Mouse (Mus musculus) adrenal gland, adult 8-10 months (tissue): ENCODE results near the gene Hmg20b. TPM values are rescaled to one million over a fixed set of nuclear protein-coding genes. Genes with fewer than 3 reads are reported as not detected.

ENCODE experiments used
- DNase-seq: peaks from one replicate; pipeline ENCODE4 v3.0.0; 2022
- total RNA-seq, 4 experiments: library from RNA; stranded (reverse); gene quantifications; 2 replicates each; pipeline ENCODE4 v1.2.4; 2022

The Hmg20b gene
- total RNA-seq, 4 experiments from 2014 or later: 94.2 to 121 (median 112) TPM

DNA sequence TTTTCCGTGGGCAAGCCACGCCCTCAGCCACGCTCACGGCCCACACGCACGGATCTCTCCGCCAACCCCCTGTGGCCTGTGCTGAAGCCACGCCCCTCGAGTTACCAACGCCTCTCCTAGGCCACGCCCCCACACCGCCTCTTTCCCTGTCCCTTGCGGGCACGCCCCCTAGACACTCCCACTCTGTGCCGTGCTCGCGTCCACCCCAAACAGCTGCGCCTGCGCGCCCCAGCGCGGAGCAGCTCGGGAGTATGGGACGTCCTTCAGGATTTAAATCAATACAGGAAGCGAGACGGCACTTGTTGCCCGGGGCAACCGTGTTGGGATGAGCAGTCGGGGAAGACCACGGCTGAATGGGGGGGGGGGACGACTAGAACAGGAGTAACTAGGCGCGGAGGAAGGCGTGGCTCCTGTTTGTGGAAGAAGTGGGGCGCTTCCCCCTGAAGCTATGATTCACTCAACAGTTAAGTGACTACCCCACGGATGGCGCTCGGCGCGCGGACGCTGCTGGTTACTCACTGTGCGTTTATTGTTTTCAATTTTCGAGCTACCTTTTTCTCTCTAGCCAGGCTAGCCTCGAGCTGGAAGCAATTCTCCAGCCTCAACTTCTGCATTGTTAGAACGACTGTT, 28.4 kb upstream of the Hmg20b start:
- DNase-seq: peak; percentile 100

DNA sequence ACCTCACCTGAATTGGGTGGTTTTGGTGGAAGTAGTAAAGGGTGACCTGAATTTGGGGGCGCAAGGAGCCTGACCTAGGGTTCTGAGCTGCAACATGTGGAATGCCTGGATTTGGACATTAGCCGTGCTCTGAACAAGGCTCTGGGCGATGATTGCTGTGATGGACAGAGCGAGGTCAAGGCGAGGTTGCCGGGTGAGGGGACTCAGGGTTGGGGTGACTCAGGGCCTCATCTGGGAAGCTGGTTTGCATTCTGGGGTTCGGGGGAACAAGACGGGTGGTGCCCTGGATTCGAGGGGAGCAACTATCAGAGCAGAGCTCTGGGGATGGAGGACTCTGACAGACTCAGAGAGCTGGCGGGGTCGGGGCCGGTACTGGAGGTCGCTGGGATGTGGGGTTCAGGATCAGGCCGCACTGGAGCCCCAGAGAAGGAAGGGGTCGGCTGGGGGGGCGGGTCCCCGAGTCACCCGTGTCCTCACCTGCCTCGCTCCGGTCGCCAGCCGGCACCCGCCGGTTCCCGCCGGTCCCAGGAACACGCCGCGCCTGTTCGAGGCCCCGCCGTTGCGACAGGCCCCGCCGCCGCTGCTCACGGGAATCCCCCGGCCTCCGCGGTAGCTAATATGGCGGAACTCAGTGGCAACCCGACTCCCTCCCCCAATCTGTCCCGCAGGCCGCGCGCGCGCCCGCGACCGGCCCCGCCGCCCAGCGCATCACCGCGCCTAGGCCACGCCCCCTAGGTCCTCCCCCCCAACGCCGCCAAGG, 27.7 kb upstream of the Hmg20b start, which contains the start of gene Fzr1:
Gene Fzr1 (minus strand): TSS at position 724 of the 760 bp plus-strand sequence.
- DNase-seq: no peak

GRCm38 (mm10) chr10:81377362-81377664, 27.0 kb upstream of the Hmg20b start:
- DNase-seq: no peak

GRCm38 (mm10) chr10:81376561-81377361, 26.5 kb upstream of the Hmg20b start:
- no peak for DNase-seq

- DNase-seq: no peak
These were observed 25.0 kb upstream of the Hmg20b start for GRCm38 (mm10) chr10:81375322-81375721.

- DNase-seq: no peak
These were observed 16.9 kb upstream of the Hmg20b start for GRCm38 (mm10) chr10:81367207-81367495.

DNA sequence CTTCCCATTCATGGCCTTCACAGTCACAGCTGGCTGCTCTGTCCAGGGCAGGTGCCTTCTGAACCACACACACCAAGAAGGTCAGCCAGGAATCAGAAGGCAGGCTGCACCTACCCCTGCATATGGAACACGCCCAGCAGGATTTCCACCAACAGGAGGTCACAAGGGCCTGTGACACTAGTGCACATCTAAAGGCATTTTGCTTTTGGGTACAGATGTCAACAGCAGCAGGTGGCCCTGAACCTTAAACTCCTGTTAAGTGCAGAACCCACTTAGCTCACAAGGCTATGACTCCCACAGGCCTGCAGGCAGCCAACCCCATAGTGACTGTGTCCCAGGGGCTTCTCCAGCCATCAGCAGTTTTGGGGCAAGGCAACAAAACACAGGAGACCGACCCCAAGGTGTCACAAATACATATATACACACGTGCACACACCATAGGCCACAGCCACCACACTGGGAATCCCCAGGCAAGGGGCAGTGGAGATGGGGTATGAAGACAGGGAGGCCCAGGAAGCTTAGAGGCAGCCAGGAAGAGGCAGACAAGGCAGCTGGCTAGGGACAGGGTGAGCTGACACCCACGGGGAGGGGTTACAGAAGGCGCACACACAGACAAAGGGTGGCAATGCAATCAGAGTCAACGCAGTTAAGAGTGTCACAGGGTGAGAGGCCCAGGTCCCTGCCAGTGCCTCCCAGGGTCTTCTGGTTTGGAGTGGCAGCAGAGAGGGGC, 16.4 kb upstream of the Hmg20b start:
- no peak for DNase-seq

GRCm38 (mm10) chr10:81365672-81366476, 15.6 kb upstream of the Hmg20b start, which contains the start of gene 4930404N11Rik:
4930404N11Rik (minus strand) TSS chr10:81365816.
- DNase-seq: no peak

DNA sequence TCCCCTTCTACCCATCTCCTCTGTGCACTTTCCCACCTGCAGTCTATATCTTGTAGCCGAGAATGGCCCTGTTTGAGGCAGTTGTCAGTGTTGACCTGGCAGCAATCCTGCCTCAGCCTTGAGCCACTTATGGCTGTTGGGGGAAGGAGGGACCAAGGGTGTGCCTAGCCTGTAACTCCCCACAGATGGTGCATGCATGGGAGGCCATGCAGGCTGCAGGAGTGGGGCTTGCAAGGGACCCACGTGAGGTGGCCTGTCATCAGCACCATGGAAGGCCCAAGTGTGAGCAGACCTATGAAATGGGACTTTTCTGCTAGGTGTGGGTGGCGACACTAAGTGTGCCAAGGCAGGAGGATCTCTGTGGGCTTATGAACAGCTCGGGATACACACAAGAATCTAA, 14.8 kb upstream of the Hmg20b start:
- no peak for DNase-seq

GRCm38 (mm10) chr10:81364666-81365065, 14.4 kb upstream of the Hmg20b start:
- no peak for DNase-seq

GRCm38 (mm10) chr10:81363436-81364346, 13.4 kb upstream of the Hmg20b start:
- DNase-seq: no peak

DNA sequence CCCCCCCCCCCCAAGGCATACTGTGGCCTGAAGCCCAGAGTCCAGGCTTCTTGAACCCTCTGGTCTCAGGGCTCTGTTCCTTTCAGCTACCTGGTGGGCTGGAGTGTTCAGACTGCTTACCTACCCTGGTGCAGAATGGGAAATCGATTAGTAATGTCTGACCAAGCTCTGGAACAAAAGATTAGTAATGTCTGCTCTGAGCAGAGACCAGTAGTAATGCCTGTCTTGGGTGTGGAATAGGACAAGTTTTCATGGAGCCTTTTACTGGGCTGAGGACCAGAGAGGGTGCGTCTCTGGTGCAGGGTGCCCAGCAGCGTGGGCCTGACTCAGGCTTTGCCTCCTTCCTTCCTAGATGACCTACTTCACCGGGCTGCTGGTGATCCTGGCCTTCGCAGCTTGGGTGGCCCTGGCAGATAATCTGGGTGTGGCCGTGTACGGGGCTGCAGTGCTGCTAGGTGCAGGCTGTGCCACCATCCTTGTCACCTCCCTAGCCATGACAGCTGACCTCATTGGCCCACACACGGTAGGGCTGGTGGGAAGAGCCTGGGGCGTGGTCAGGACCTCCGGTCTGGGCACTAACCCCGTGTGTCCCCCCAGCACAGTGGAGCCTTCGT, 12.2 kb upstream of the Hmg20b start:
- DNase-seq: no peak

DNA sequence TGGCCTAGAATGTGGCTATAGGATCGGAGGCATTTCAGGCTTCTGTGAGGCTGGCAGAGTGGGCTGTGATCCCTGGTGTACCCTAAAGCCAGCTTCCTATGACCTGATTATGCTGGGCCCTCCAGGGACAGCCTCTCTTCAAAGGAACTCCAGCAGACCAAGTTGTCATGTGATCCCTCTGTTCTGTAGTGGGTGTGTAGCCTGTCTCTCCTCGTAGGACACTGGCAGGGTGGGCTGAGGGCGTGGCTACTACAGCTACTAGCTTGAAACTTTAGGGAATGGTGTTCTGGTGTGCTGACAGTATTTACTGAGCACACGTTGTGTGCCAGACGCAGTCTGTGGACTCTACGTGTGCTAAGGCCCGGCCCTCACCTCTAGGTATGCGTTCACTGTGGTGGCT, 10.4 kb upstream of the Hmg20b start:
- DNase-seq: no peak

GRCm38 (mm10) chr10:81358841-81359240, 8.6 kb upstream of the Hmg20b start:
- no peak for DNase-seq

GRCm38 (mm10) chr10:81358209-81358608, 7.9 kb upstream of the Hmg20b start:
- DNase-seq: no peak

- peak; percentile 85 for DNase-seq
These were observed 6.9 kb upstream of the Hmg20b start, which contains the start of gene Mfsd12 for GRCm38 (mm10) chr10:81356991-81357844. Mfsd12 (plus strand) TSS chr10:81357491.

DNA sequence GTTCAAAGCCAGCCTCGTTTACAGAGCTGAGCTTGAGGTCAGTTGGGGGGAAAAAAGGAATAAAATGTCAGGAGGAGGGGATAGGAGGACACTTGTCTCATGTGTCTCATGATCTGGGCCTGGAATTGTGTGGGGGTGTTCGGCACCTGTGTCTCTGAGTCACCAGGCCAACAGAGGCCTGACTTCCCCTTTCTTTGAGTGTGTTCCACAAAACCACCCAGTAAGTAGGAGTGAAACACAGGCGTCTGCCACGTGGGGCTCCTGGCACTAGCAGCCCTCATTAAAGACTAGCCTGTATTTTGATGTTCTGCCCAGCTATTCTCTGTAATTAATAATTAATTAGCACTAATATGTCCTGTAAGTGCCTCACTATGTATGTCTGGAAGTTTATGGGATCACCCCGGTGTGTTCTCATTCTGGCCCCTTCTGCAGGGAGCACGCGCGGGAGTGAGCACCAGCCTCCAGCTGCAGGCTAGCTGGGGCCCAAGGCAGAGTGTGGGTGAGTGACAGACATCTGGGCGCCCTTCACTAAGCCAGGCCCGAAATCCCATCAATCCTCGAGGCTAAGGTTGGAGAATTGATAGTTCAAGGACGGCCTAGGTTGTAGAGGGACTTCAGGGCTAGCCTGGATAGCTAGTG, 6.2 kb upstream of the Hmg20b start:
- no peak for DNase-seq

DNA sequence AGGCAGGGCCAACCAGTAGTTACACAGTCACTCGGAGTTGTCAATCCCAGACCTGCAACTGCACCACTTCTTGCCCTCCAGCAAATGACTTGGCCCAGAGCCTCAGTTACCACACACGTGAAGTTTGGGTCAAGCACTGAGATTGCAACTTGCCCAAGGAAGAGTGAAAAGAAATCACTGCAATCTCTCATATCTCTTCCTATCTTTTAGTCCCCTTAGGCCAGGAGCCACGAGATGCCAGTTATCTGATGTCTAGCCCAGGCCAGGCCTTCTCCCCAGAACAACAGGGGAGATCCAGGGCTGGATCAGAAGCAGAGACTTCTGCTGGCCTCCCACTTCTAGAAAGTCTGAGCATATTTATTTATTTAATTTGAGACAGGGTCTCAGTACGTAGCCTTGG, 5.3 kb upstream of the Hmg20b start:
- no peak for DNase-seq
